Mouse (Mus musculus) layer of hippocampus, adult 8-10 months (tissue): Measurements from ENCODE around the gene Zdhhc1. TPM values are rescaled to one million over a fixed set of nuclear protein-coding genes. Genes with fewer than 3 reads are reported as not detected.
A peak's percentile ranks its signal among the peaks of the same experiment; 100 is the strongest.

Experiments used
- DNase-seq, 2 experiments: peaks; one replicate each; pipeline ENCODE4 v3.0.0; 2022; ENCODE audit warnings: low spot score in 2 of 2
- total RNA-seq, 4 experiments: library from RNA; stranded (reverse); gene quantifications; 2 replicates each; pipeline ENCODE4 v1.2.4; 2022

The Zdhhc1 gene
- total RNA-seq, 4 experiments from 2014 or later = 35.1 to 41.2 (median 40.8) TPM

DNA sequence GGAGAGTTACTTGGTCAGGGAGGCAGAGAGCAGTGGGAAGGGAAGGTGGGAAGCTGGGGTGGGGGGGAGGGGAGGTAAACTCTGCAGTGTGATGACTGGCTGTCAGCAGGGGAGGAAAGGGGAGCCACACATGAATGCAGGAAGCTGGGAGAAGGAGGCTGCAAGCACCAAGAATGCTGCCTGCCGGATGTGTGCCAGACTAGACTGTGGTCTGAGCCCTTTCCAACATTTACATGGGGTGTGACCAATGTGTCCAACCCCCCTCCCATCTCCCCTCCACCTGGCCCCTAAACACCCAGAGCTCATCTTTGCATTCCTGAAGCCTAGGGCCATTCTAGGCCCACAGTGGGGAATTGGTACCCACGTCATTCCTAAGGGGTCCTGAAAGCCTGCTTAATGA lies 15.7 kb downstream of the Zdhhc1 start:
- DNase-seq = no peak

DNA sequence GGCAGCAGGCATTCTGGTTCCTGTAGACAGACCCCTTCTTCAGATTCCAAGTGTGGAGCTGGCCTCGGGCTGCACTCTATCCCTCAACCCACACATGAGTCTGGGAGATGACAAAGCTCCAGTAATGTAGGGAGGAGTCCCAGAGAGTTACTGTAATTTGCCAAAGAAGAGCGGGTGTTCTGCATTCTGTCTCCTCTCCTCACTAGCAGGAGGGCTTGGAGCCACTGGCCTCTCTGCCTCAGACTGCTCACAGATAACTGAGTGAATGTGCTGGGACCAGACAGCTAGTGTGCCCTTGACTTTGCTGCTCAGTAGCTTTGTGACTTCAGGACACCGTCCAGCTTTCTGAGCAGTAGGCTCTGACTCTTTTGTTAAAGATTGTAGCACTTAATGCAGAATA lies 18.9 kb downstream of the Zdhhc1 start:
- no peak for DNase-seq

DNA sequence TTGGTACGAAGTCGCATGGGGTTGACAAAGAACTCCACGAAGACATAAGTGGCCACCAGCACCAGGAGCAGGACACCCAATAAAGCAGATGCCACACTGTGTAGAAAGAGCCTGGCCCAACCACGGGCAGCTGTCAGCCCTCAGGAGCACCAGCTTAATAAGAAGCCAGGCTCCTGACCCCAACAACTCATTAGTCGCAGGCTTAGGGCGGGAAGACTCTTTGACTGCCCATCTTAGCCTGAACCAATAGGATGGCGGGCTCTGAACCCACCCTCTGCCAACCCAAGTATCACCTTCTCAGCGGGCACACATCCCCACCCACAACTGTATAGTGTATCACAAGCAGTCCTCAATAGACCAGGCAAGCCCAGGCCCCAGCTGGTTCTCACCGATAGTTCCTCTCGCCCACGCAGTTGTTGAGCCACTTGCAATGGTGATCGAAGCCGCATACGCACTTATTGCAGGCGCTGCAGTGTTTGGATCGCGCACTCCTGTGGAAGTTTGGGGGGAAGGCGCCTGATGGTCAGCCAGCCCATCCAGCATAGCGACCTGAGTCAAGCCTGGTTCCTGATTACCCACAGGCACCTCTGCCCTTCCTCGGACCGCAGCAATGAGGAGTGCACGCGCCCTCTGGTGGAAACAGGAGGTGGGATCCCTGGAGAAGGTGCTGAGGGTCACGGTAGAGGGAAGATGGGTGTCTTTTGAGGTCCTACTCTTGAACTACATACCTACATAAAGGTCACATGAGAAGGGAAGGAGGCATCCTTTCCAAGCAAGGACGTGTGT lies 19.9 kb downstream of the Zdhhc1 start:
- DNase-seq = no peak

DNA sequence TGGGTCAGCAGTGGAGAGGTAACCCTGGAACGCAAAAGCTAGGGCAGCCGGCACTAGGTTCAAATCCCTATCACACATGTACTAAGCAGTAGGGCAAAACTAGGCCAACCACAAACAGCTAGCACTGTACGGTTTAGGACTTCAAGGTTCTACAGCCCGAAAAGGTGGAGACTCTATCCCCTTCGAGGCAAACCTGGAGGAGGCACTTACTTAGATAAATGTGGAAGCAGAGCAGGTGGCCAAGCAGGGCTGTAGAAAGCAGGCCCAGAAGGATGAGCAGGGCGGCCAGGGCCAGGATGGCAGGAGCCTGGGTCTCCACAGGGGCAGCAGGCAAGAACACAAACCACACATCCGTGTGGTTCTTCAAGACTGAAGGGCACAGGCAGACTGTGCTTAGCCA lies 20.5 kb downstream of the Zdhhc1 start:
- DNase-seq = no peak

DNA sequence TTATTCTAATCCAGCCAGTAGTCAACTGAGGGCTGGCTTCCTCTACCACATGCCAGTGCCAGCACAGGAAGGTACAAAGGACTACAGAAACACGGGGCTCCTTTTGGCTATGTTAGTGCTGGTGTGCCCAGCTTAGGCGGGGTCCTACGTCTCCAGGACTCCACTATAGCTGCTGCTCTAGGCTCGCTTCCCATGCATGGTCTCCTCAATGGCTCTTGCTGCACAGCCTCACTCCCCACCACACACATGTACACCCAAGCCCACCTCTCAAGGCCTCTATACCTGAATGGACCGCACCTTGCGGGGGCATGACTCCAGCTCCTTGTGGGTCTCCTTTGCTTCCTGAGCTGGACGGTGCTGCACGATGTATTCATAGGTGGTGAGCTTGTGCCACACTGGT lies 21.0 kb downstream of the Zdhhc1 start:
- no peak for DNase-seq

DNA sequence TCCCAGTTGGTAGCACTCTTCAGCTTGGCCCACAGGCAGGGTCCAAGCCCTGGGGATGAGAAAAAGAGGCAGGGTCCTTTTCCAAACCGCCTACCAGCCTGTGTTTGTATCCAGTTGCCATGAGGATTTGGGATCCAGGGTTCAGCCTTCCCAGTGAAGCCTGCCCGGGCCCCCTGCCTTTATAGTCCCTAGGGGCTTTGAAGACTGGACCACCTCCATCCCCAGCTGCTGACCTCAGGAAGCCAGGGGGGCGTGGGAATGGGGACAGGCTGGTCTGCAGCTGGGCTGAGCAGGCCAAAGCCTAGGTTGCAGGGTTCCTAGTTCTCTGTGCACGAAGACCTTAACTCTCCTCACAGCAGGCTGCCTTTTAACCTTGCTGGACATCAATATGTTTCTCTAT lies 21.4 kb downstream of the Zdhhc1 start:
- no peak for DNase-seq

DNA sequence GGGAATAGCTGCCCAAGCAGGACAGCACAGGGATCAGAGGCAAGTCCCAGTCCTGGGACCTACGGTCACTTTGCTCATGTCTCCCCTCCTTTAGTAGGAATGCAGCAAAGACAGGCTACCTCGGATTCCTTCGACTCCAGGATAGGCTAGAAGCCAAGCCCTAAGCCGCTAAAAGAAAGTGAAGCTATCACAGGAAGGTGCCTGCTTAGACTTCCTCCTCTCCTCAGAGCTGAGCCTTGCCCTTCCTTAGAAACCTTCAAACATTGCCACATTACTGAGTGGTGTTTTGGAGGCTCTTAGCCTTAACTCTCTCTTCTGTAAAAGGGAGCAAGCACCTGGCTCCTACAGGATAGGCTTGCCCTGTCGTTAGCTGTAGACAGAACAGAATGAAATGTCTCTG lies 22.0 kb downstream of the Zdhhc1 start:
- no peak for DNase-seq

DNA sequence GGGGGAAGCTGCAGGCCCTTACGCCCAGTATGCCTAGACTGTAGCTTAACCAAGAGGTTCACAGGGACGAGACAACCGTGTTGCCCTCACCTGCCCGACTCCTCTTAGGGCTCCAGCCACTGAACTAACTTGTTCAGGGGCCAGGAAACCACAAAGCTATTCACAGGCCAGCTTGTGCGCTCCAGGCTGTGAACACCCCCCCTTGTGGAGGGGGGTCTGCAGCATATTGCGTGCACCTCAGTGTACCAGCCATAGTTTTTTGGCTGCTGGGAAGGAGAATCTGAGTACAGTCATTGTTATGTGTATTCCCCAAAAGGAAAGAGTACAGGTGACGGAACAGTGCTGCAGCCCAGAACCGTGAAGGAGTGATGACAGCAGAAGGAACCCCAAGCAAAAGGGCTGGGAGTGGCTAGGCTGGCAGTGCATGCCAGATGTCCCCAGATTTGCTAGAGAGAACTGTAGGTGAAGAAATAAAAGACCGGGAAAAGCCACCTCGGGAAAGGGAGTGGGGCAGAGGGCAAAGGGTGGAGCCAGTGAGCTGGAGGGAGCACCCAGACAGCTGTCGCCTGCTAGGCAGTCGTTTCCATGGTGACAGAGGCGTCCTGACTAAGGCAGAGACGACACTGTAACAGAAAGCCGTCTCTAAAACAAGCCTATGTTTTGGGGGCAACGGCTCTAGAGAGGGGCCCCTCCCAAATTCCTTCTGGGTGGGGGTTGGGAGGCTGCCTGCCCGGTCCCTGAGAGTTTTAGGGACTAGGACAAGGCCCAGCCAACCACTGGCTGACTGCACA lies 22.7 kb downstream of the Zdhhc1 start:
- no peak for DNase-seq

DNA sequence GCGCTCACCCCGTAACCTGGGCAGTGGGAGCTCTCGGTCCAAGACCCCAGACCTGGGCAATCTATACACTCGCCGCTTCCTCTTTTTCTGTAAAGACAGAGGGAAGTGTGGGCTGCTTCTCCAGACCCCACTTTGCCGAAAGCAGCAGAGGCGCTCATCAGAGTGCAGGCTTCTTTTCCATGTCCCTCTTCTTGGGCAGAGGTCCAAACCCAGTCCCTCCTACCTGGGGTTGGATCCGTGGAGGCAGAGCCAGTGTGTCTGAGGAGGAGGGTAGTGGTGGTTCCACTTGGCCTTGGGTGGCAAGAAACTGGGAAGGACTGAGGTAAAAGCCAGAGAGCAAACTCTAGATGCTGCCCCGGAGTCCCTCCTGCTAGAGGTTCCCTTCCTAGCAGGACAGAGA lies 23.7 kb downstream of the Zdhhc1 start:
- DNase-seq = no peak

DNA sequence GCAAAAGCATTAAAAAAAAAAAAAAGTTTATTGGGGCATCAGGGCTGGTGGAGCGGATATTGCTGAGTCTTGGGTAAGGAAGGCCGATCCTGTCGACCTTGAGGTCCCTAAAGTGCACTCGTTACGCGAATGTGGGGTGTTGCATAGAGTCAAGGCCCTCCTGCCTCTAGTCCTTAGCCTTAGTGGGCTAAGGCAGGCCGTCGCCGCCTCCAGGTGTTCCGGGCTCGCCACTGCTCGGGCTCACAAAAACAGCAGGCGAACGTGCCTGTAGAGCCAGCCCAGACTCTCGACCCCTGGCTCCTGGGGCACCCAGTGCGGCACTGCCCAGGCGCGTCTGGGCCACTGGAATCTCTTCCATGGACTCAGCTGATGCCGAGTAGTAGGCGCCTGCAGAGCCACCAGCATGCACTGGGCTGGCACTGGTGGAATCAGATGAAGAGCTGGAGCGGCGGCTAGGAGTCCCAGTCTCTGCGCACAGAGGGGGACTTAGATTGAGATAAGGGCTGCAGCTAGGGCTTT lies 24.2 kb downstream of the Zdhhc1 start:
- no peak for DNase-seq

DNA sequence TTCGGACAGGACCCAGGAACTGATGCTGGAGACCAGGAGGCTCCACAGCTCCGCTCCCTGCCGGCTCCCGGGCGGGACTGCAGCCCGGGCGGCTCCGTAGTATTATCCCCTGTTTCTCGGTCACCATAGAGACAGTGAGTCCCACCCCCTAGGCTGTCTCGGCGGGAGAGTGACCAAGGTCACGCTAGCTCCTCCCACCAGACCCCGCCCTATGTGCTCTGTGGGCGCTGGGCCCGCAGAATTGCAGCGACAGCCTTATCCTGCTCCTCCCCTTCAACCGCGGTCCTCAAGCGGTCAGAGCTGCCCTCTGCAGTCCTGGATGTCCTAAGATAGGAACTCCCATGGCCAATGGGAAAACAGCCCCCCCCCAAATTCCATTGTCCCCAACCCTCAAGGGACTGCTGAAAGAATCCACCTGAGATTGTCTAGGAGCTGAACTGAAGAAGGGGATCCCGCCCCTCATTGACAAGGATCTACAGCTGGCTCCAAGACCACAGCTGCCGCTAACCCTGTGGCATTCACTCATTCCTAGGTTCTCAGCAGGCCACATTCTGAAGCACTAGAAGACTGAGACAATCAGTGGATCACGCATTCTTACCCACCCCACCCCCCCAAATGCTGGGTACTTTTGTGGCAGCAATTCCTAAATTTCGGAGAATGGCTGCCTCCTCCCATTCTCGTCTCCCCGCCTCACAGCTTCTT lies 25.2 kb downstream of the Zdhhc1 start, which contains the start of gene Tppp3:
TSS of gene Tppp3 (minus strand) at position 213 of the 702 bp plus-strand sequence.
- peak; percentile 84 to 89 for DNase-seq

DNA sequence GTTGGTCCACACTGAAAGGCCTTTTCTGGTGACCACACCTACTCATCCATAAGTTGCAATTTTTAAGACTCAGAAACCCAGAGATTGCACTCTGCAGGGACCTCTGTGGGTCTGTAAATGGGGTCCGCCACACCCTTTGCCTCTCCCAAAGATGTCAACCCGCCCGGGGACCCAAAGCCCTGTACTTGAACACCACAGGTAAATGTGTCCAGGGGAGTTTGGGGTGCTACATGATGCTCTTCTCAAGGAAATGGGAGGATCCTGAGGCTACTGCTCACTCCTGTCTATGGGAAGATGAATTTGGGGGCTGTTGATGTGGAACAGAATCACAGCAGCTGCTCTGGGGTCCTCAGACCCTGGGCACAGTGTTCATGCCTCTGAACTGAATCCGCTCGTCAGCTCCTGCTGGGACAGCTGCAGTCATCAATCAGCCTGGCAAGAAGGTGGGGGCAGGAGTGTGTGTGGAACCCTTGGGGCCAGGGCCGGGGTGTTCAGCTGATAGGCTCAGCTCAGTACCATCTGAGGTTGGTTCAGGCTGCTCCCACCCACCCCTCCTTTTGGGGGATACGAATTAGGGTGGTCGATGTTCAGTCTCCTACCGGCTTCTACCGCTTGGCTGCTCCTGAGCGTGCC lies 25.9 kb downstream of the Zdhhc1 start:
- no peak for DNase-seq

DNA sequence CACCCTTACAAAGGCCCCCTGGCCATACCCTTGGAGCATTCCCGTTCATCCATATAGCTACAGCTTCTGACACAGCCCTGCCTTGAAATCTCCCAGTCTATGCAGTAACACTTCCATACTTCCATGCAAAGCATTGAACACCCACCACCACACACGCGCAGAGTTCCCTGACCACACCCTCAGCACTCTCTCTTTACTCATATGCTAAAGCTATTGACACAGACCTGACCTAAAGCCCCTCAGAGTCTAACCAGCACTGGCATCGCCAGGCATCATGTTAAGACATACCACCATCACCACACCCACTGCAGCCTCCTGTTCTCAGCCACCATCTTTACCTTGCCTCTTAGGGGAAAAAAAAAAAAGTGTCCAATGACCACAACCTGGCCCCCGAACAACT lies 26.4 kb downstream of the Zdhhc1 start:
- DNase-seq = no peak

DNA sequence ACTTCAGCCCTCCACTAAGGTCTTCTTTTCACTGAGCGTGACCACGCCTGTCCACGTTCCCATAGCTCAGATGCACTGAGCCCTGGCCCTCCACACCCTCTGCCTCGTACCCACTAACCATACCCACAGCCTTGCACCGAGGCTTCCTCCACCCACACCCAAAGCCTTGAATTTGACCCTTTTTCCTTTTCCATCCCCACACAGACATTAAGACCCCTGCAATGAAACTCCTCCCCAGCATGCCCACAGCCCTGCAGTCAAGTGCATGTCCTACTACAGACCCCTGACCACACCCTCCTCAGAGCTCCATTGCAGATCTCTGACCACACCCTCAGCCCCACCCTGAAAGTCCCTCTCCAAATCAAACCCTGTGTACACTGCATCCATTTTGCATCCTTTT lies 26.9 kb downstream of the Zdhhc1 start:
- DNase-seq = no peak

DNA sequence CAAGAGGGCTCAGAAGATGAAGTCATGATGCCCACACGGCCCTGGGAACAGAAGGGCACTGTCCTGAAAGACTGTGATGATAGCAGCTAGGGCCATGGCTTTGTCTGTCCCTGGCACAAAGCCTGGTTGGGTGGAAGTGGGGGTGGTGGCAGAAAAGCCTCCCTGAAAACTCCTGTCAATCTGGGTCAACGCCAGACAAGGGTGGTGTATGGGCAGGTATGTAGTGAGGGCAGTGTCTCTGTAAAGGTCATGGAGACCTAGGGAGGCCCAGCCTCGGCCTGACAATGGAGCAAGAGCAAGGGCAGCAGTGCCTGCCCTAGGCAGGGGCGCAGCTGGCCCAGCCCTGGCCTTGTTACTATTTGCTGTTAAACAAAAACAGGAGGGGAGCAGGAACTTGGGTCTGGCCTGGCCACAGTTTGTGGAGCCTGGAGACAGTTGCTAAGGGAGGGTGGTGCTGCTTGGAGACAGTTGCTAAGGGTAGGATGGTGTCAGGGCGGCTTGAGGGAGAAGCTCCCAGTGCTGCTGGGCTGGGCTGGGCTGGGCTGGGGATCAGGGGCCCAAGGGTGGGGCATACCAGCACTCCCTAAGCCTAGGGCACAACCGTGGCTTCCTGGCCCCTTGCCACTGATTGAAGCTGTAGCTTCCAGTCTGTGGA lies 27.5 kb downstream of the Zdhhc1 start:
- DNase-seq = peak in 1 of 2 experiments; percentile 71

DNA sequence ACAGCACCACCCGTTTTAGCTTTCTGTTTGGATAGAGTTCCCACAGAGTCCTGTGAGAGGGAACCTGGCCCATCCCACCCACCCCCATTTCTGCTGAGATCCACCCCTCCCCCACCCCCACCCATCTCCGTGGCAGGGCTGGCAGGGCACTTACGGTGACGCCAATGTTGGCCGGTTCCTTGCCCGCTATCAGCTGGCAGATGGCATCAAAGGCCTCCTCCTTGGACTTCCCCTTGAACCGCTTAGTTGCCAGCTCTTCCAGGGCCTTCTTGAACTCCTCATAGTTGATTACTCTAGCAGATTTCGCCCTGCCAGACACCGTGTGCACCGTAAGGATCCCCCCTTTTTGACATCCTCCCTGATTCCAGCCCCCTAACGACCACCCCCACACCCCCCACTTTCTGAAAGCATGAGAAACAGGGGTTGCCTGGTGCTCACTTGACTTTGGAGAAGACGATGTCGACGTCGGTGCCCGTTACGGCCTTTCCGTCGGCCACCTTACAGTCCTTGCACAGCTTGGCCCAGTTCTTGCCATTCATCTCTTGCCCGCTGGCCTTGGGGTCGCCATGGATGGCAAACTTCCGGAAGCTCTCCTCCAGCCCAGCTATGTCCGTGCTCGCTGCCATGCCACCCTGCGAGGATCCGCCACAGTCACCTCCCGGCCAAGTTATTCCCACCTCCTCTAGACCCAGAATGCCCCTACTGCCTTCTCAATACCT lies 28.5 kb downstream of the Zdhhc1 start:
- DNase-seq = no peak

DNA sequence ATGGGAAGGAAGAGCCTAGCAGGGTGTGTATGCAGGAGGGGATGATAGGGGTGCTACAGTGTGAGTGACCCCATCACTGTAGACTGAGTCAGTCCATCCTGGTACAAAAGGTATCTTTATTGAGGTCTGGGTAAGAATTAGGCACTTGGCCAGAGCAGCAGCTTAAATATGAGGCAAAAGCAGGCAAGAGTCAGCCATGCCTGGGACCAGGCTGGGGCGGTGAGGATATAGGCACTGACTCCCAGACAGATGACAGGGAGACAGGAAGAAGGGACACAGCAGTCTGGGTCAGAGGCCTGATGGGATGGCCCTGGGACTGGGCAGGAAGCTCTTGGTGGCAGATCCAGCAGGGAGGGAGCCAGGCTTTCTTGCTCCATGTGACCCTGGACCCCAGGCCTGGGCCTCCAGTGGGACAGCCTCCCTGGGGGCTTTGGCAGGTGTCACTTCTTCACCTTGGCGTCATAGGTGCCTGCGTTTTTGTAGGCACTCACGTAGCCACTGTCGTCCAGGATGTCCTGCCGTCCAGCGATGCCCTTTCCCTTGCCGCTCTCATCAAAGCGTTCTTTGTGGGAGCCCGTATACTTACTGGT lies 29.2 kb downstream of the Zdhhc1 start:
- DNase-seq = no peak

DNA sequence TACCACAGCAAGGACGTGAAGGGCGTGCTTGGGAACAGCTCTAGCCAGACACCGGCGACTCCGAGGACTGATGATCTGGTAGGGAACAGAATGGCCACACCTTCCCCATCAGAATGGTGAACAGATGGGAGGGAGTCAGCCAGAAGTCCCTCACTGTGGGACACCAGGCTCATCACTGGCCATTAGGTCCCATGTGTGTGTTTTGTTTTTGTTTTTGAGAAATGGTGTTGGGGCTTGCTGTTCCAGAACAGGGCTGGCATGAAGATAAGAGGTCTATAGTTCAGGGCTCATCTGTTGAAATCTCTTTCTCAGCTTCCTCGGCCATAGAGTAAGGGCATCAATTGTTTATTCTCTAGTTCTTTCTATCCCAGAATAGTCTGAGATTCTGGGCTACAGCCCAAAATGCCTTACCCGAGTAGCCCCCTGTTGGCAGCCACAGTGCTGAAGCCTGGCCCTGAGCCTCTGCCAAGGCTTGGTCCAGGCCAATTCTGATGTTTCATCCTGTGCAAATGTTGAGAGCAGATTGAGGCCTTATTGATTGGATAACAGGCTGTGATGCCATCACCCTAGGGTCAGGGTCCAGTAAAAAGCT lies 29.9 kb downstream of the Zdhhc1 start:
- DNase-seq = peak; percentile 76 to 77

DNA sequence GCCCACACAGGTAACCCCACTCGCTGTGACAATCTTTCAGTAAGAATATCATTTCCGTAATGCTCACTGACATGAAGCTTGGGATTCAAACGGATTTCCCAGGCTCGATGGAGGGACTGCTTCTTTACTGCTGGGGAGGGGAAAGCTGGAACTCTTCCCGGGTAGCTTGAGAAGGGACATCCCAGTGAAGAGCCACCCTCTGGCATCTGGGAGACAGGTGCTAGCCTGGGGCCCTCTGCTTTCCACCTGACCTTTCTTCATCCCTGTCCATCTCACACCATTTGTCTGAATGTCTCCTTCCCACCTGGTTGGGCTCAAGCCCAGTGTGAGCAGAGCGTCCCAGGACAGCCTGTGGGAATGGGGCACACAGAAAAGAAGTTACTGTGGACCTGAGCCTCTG lies 30.5 kb downstream of the Zdhhc1 start:
- DNase-seq = no peak
